Mouse (Mus musculus) liver, embryonic 14.5 days (tissue): ENCODE data around the gene Mtx3.

Experiments
- CTCF ChIP-seq: IDR thresholded peaks from 2 replicates; pipeline ENCODE4 v1.5.1; 2016; ENCODE audit warnings: antibody characterized with exemption, low read depth, control low read depth
- EP300 ChIP-seq: IDR thresholded peaks from 2 replicates; pipeline ENCODE4 v1.6.1; 2016; ENCODE audit warnings: antibody characterized with exemption, low read depth

- TF ChIP-seq CTCF (no peak), EP300 (no peak)
Measured at GRCm38 (mm10) chr13:92816329-92816728, 28.2 kb upstream of the Mtx3 start.
